Mouse (Mus musculus): ENCODE measurements around the gene Arl10. TPM values are rescaled to one million over a fixed set of nuclear protein-coding genes. Genes with fewer than 3 reads are reported as not detected.

Arl10 gene
- polyA plus RNA-seq, 1 experiment = 19.8 TPM

DNA sequence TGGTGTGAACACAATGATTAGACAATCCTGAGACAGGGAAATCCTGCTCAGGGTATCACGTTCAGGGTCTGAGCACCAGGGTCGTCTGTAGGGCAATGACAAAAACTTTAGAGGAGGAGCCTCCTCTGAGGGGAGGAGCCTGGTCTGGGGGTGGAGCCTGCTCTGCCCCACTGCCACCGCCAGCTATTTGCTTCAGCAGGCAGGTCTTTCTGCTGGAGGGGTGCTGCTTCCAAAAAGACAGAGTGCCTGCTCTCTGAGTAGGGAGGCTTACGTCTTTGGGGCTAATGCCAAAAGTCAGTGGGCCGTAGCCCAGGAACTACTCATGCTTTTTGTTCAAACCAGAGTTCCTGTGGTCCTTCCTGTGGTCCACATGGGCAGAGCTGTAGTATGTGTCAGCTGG, 6.4 kb upstream of the Arl10 start:
- no peaks in the 10 kb centered on the region for H3K36me3 ChIP-seq (ENCODE audit: control insufficient read depth, insufficient read depth, low read length)
- 69% methylated on average over 5 of the region's 5 CpGs for WGBS
- H3K4me3 ChIP-seq (ENCODE audit: control insufficient read depth, insufficient read depth, low read length) = no peak overlapping the region
- no peaks in the 10 kb centered on the region for H3K27me3 ChIP-seq (ENCODE audit: control insufficient read depth, insufficient read depth, low read length)
- no peak for DNase-seq
- peaks cover 12% of the 10 kb centered on the region for H3K4me1 ChIP-seq (replicated peaks; ENCODE audit: control insufficient read depth, insufficient read depth, low read length)
- no peak overlapping the region for H3K27ac ChIP-seq (ENCODE audit: control insufficient read depth, insufficient read depth, low read length)
- no peak for TF ChIP-seq CTCF (IDR thresholded peaks at IDR 0.05; ENCODE audit: borderline replicate concordance, control insufficient read depth, extremely low read depth, insufficient read depth, low read length, poor library complexity)

- 61% methylated on average over 1 of the region's 1 CpGs for WGBS
Measured at GRCm38 (mm10) chr13:54569282-54569681, 5.5 kb upstream of the Arl10 start.

GRCm38 (mm10) chr13:54570736-54571135, 4.1 kb upstream of the Arl10 start:
- no peaks in the 10 kb centered on the region for H3K27me3 ChIP-seq (ENCODE audit: control insufficient read depth, insufficient read depth, low read length)
- no peak overlapping the region for H3K4me3 ChIP-seq (ENCODE audit: control insufficient read depth, insufficient read depth, low read length)
- TF ChIP-seq POLR2A (IDR thresholded peaks at IDR 0.05; ENCODE audit: control insufficient read depth, extremely low read depth, insufficient read depth, low read length, poor library complexity) (no peak), CTCF (IDR thresholded peaks at IDR 0.05; ENCODE audit: borderline replicate concordance, control insufficient read depth, extremely low read depth, insufficient read depth, low read length, poor library complexity) (no peak)
- no peak for DNase-seq
- no peaks in the 10 kb centered on the region for H3K36me3 ChIP-seq (ENCODE audit: control insufficient read depth, insufficient read depth, low read length)
- peaks cover 10% of the 10 kb centered on the region for H3K4me1 ChIP-seq (replicated peaks; ENCODE audit: control insufficient read depth, insufficient read depth, low read length)
- H3K27ac ChIP-seq (ENCODE audit: control insufficient read depth, insufficient read depth, low read length) = no peak overlapping the region
- WGBS = 87% methylated on average over 4 of the region's 4 CpGs

More at GRCm38 (mm10) chr13:54569282-54569681, 5.5 kb upstream of the Arl10 start:
- H3K4me3 ChIP-seq (ENCODE audit: control insufficient read depth, insufficient read depth, low read length) = no peak overlapping the region
- no peak overlapping the region for H3K27ac ChIP-seq (ENCODE audit: control insufficient read depth, insufficient read depth, low read length)
- no peaks in the 10 kb centered on the region for H3K27me3 ChIP-seq (ENCODE audit: control insufficient read depth, insufficient read depth, low read length)
- no peaks in the 10 kb centered on the region for H3K36me3 ChIP-seq (ENCODE audit: control insufficient read depth, insufficient read depth, low read length)
- DNase-seq = no peak
- H3K4me1 ChIP-seq (replicated peaks; ENCODE audit: control insufficient read depth, insufficient read depth, low read length) = peaks cover 11% of the 10 kb centered on the region
- no peak for TF ChIP-seq CTCF (IDR thresholded peaks at IDR 0.05; ENCODE audit: borderline replicate concordance, control insufficient read depth, extremely low read depth, insufficient read depth, low read length, poor library complexity)
- TF ChIP-seq POLR2A (IDR thresholded peaks at IDR 0.05; ENCODE audit: control insufficient read depth, extremely low read depth, insufficient read depth, low read length, poor library complexity) = no peak

DNA sequence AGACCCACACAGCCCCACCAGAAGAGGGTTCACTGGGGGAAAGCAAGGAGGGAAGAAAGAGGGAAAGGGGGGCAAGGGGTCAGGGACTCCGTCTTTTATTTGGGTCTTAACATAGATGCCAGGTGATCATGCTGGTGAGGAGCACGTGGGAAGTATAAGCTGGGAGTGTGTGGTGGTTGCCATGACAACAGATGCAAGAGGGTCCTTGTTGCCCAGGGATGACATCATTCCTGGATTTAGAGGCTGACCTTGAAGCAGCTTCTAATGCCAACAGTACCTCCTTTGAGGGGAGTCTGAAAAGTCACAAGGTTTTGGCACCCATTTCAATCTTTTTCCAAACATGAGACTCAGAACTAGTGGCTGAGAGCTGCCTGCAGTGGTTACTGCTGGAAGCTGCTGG, 3.2 kb upstream of the Arl10 start:
- Histone ChIP-seq H3K4me1 (replicated peaks; ENCODE audit: control insufficient read depth, insufficient read depth, low read length) (peaks cover 7% of the 10 kb centered on the region), H3K4me3 (ENCODE audit: control insufficient read depth, insufficient read depth, low read length) (no peak overlapping the region), H3K36me3 (ENCODE audit: control insufficient read depth, insufficient read depth, low read length) (no peaks in the 10 kb centered on the region), H3K27ac (ENCODE audit: control insufficient read depth, insufficient read depth, low read length) (no peak overlapping the region), H3K27me3 (ENCODE audit: control insufficient read depth, insufficient read depth, low read length) (no peaks in the 10 kb centered on the region)
- DNase-seq = no peak
- WGBS = 69% methylated on average over 2 of the region's 2 CpGs
- TF ChIP-seq CTCF (IDR thresholded peaks at IDR 0.05; ENCODE audit: borderline replicate concordance, control insufficient read depth, extremely low read depth, insufficient read depth, low read length, poor library complexity) (no peak), POLR2A (IDR thresholded peaks at IDR 0.05; ENCODE audit: control insufficient read depth, extremely low read depth, insufficient read depth, low read length, poor library complexity) (no peak)

- Histone ChIP-seq H3K27me3 (ENCODE audit: control insufficient read depth, insufficient read depth, low read length) (no peaks in the 10 kb centered on the region), H3K4me1 (replicated peaks; ENCODE audit: control insufficient read depth, insufficient read depth, low read length) (peaks cover 7% of the 10 kb centered on the region), H3K4me3 (ENCODE audit: control insufficient read depth, insufficient read depth, low read length) (no peak overlapping the region), H3K36me3 (ENCODE audit: control insufficient read depth, insufficient read depth, low read length) (no peaks in the 10 kb centered on the region), H3K27ac (ENCODE audit: control insufficient read depth, insufficient read depth, low read length) (no peak overlapping the region)
- no peak for DNase-seq
- 90% methylated on average over 4 of the region's 4 CpGs for WGBS
- TF ChIP-seq CTCF (IDR thresholded peaks at IDR 0.05; ENCODE audit: borderline replicate concordance, control insufficient read depth, extremely low read depth, insufficient read depth, low read length, poor library complexity) = no peak
- no peak for TF ChIP-seq POLR2A (IDR thresholded peaks at IDR 0.05; ENCODE audit: control insufficient read depth, extremely low read depth, insufficient read depth, low read length, poor library complexity)
Measured at GRCm38 (mm10) chr13:54572621-54573020, 2.2 kb upstream of the Arl10 start.

DNA sequence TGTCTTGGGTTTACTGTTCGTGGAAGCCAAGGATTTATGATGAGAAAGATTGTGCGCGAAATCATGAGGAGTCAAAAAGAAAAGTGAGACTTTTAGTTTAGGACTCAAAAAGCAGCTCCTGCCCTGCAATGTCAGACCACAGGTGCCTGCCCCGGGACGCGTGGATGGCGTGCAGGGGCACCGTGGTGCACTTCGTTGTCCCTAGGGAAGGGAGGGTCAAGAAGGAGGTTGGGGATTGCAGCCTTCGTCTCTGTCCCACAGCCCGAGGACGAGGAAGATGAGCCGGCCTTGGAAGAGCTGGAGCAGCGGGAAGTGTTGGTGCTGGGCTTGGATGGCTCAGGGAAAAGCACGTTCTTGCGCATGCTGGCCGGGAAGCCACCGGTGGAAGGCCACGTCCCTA, 674 bp downstream of the Arl10 start:
- no peak overlapping the region for H3K27ac ChIP-seq (ENCODE audit: control insufficient read depth, insufficient read depth, low read length)
- no peak for DNase-seq
- H3K4me3 ChIP-seq (ENCODE audit: control insufficient read depth, insufficient read depth, low read length) = peak overlapping the region; percentile 64
- peaks cover 7% of the 10 kb centered on the region for H3K4me1 ChIP-seq (replicated peaks; ENCODE audit: control insufficient read depth, insufficient read depth, low read length)
- TF ChIP-seq CTCF (IDR thresholded peaks at IDR 0.05; ENCODE audit: borderline replicate concordance, control insufficient read depth, extremely low read depth, insufficient read depth, low read length, poor library complexity) (no peak), POLR2A (IDR thresholded peaks at IDR 0.05; ENCODE audit: control insufficient read depth, extremely low read depth, insufficient read depth, low read length, poor library complexity) (no peak)
- no peaks in the 10 kb centered on the region for H3K27me3 ChIP-seq (ENCODE audit: control insufficient read depth, insufficient read depth, low read length)
- H3K36me3 ChIP-seq (ENCODE audit: control insufficient read depth, insufficient read depth, low read length) = no peaks in the 10 kb centered on the region
- WGBS = 17% methylated on average over 19 of the region's 19 CpGs

All from thymus, adult 2 months (tissue).